Mouse (Mus musculus): ENCODE measurements around the gene Twist2. TPM values are rescaled to one million over a fixed set of nuclear protein-coding genes. Genes with fewer than 3 reads are reported as not detected.
A peak's percentile ranks its signal among the peaks of the same experiment; 100 is the strongest.

Gene Twist2
- polyA plus RNA-seq, 1 experiment from 2014 or later: 2.0 TPM

- H3K27ac ChIP-seq: no peak overlapping the region
- peaks cover 9% of the 10 kb centered on the region; the same call in 1 of the 2 replicates for H3K4me1 ChIP-seq (replicated peaks; ENCODE audit: control insufficient read depth, insufficient read depth, low read length)
- H3K4me3 ChIP-seq (replicated peaks; ENCODE audit: low read length): peak overlapping the region; percentile 40
- 6% methylated on average over 30 of the region's 30 CpGs for WGBS
- H3K36me3 ChIP-seq (replicated peaks; ENCODE audit: control insufficient read depth, insufficient read depth): no peaks in the 10 kb centered on the region
- H3K9me3 ChIP-seq (ENCODE audit: control insufficient read depth, low read length): no peaks in the 10 kb centered on the region
- no peak for ATAC-seq (ENCODE audit: low FRiP score)
- H3K4me2 ChIP-seq (replicated peaks): peak overlapping the region; percentile 86
- H3K9ac ChIP-seq: no peak overlapping the region
- peaks cover 72% of the 10 kb centered on the region for H3K27me3 ChIP-seq (ENCODE audit: control insufficient read depth, insufficient read depth, low read length)
- DNase-seq (ENCODE audit: low spot score): no peak
Measured at GRCm38 (mm10) chr1:91802406-91803121, 1.3 kb downstream of the Twist2 start.

GRCm38 (mm10) chr1:91803416-91803815 lies 2.2 kb downstream of the Twist2 start:
- peaks cover 9% of the 10 kb centered on the region; the same call in 1 of the 2 replicates for H3K4me1 ChIP-seq (replicated peaks; ENCODE audit: control insufficient read depth, insufficient read depth, low read length)
- H3K27ac ChIP-seq: no peak overlapping the region
- H3K9me3 ChIP-seq (ENCODE audit: control insufficient read depth, low read length): no peaks in the 10 kb centered on the region
- H3K4me3 ChIP-seq (replicated peaks; ENCODE audit: low read length): no peak overlapping the region
- no peak for DNase-seq (ENCODE audit: low spot score)
- WGBS: 81% methylated on average over 6 of the region's 6 CpGs
- H3K27me3 ChIP-seq (ENCODE audit: control insufficient read depth, insufficient read depth, low read length): peaks cover 70% of the 10 kb centered on the region
- no peaks in the 10 kb centered on the region for H3K36me3 ChIP-seq (replicated peaks; ENCODE audit: control insufficient read depth, insufficient read depth)
- H3K4me2 ChIP-seq (replicated peaks): no peak overlapping the region
- no peak for ATAC-seq (ENCODE audit: low FRiP score)
- no peak overlapping the region for H3K9ac ChIP-seq

- H3K27me3 ChIP-seq (ENCODE audit: control insufficient read depth, insufficient read depth, low read length): no peaks in the 10 kb centered on the region
- no peak overlapping the region for H3K9ac ChIP-seq
- no peak overlapping the region for H3K27ac ChIP-seq
- H3K4me1 ChIP-seq (replicated peaks; ENCODE audit: control insufficient read depth, insufficient read depth, low read length): 0 out of 2 replicates have a peak, but pooled peaks cover 4% of the 10 kb centered on the region
- no peak for ATAC-seq (ENCODE audit: low FRiP score)
- 84% methylated on average over 3 of the region's 3 CpGs for WGBS
- H3K36me3 ChIP-seq (replicated peaks; ENCODE audit: control insufficient read depth, insufficient read depth): no peaks in the 10 kb centered on the region
- no peaks in the 10 kb centered on the region for H3K9me3 ChIP-seq (ENCODE audit: control insufficient read depth, low read length)
- no peak for DNase-seq (ENCODE audit: low spot score)
- no peak overlapping the region for H3K4me3 ChIP-seq (replicated peaks; ENCODE audit: low read length)
- H3K4me2 ChIP-seq (replicated peaks): no peak overlapping the region
Measured at GRCm38 (mm10) chr1:91816067-91816466, 14.8 kb downstream of the Twist2 start.

- 0 out of 2 replicates have a peak, but pooled peaks cover 4% of the 10 kb centered on the region for H3K4me1 ChIP-seq (replicated peaks; ENCODE audit: control insufficient read depth, insufficient read depth, low read length)
- no peaks in the 10 kb centered on the region for H3K9me3 ChIP-seq (ENCODE audit: control insufficient read depth, low read length)
- no peak overlapping the region for H3K9ac ChIP-seq
- H3K4me2 ChIP-seq (replicated peaks): no peak overlapping the region
- no peaks in the 10 kb centered on the region for H3K36me3 ChIP-seq (replicated peaks; ENCODE audit: control insufficient read depth, insufficient read depth)
- no peak overlapping the region for H3K4me3 ChIP-seq (replicated peaks; ENCODE audit: low read length)
- 35% methylated on average over 6 of the region's 6 CpGs for WGBS
- H3K27ac ChIP-seq: no peak overlapping the region
- no peaks in the 10 kb centered on the region for H3K27me3 ChIP-seq (ENCODE audit: control insufficient read depth, insufficient read depth, low read length)
- DNase-seq (ENCODE audit: low spot score) (no peak), ATAC-seq (ENCODE audit: low FRiP score) (no peak)
Measured at GRCm38 (mm10) chr1:91816571-91816970, 15.3 kb downstream of the Twist2 start.

- Histone ChIP-seq H3K27me3 (ENCODE audit: control insufficient read depth, insufficient read depth, low read length) (no peaks in the 10 kb centered on the region), H3K4me3 (replicated peaks; ENCODE audit: low read length) (no peak overlapping the region), H3K4me2 (replicated peaks) (no peak overlapping the region), H3K9me3 (ENCODE audit: control insufficient read depth, low read length) (no peaks in the 10 kb centered on the region), H3K4me1 (replicated peaks; ENCODE audit: control insufficient read depth, insufficient read depth, low read length) (0 out of 2 replicates have a peak, but pooled peaks cover 4% of the 10 kb centered on the region), H3K9ac (no peak overlapping the region), H3K36me3 (replicated peaks; ENCODE audit: control insufficient read depth, insufficient read depth) (no peaks in the 10 kb centered on the region), H3K27ac (no peak overlapping the region)
- ATAC-seq (ENCODE audit: low FRiP score) (no peak), DNase-seq (ENCODE audit: low spot score) (no peak)
- WGBS: 63% methylated on average over 9 of the region's 9 CpGs
Measured at GRCm38 (mm10) chr1:91819237-91819636, 18.0 kb downstream of the Twist2 start.

GRCm38 (mm10) chr1:91820531-91820930 lies 19.3 kb downstream of the Twist2 start:
- DNase-seq (ENCODE audit: low spot score): no peak
- H3K27me3 ChIP-seq (ENCODE audit: control insufficient read depth, insufficient read depth, low read length): no peaks in the 10 kb centered on the region
- H3K4me2 ChIP-seq (replicated peaks): no peak overlapping the region
- WGBS: 68% methylated on average over 10 of the region's 10 CpGs
- H3K4me3 ChIP-seq (replicated peaks; ENCODE audit: low read length): no peak overlapping the region
- ATAC-seq (ENCODE audit: low FRiP score): no peak
- 0 out of 2 replicates have a peak, but pooled peaks cover 4% of the 10 kb centered on the region for H3K4me1 ChIP-seq (replicated peaks; ENCODE audit: control insufficient read depth, insufficient read depth, low read length)
- no peak overlapping the region for H3K27ac ChIP-seq
- H3K9me3 ChIP-seq (ENCODE audit: control insufficient read depth, low read length): no peaks in the 10 kb centered on the region
- no peaks in the 10 kb centered on the region for H3K36me3 ChIP-seq (replicated peaks; ENCODE audit: control insufficient read depth, insufficient read depth)
- H3K9ac ChIP-seq: no peak overlapping the region

- DNase-seq (ENCODE audit: low spot score): no peak
- no peak overlapping the region for H3K9ac ChIP-seq
- no peak for ATAC-seq (ENCODE audit: low FRiP score)
- H3K4me1 ChIP-seq (replicated peaks; ENCODE audit: control insufficient read depth, insufficient read depth, low read length): 0 out of 2 replicates have a peak, but pooled peaks cover 4% of the 10 kb centered on the region
- no peak overlapping the region for H3K4me2 ChIP-seq (replicated peaks)
- H3K27ac ChIP-seq: no peak overlapping the region
- no peaks in the 10 kb centered on the region for H3K27me3 ChIP-seq (ENCODE audit: control insufficient read depth, insufficient read depth, low read length)
- 89% methylated on average over 4 of the region's 4 CpGs for WGBS
- H3K36me3 ChIP-seq (replicated peaks; ENCODE audit: control insufficient read depth, insufficient read depth): no peaks in the 10 kb centered on the region
- H3K4me3 ChIP-seq (replicated peaks; ENCODE audit: low read length): no peak overlapping the region
- no peaks in the 10 kb centered on the region for H3K9me3 ChIP-seq (ENCODE audit: control insufficient read depth, low read length)
Measured at GRCm38 (mm10) chr1:91822316-91822824, 21.1 kb downstream of the Twist2 start.

GRCm38 (mm10) chr1:91823530-91823929 lies 22.3 kb downstream of the Twist2 start:
- no peaks in the 10 kb centered on the region for H3K27me3 ChIP-seq (ENCODE audit: control insufficient read depth, insufficient read depth, low read length)
- ATAC-seq (ENCODE audit: low FRiP score) (no peak), DNase-seq (ENCODE audit: low spot score) (no peak)
- 77% methylated on average over 3 of the region's 3 CpGs for WGBS
- H3K4me2 ChIP-seq (replicated peaks): no peak overlapping the region
- H3K9me3 ChIP-seq (ENCODE audit: control insufficient read depth, low read length): no peaks in the 10 kb centered on the region
- no peak overlapping the region for H3K9ac ChIP-seq
- H3K4me3 ChIP-seq (replicated peaks; ENCODE audit: low read length): no peak overlapping the region
- 0 out of 2 replicates have a peak, but pooled peaks cover 4% of the 10 kb centered on the region for H3K4me1 ChIP-seq (replicated peaks; ENCODE audit: control insufficient read depth, insufficient read depth, low read length)
- no peak overlapping the region for H3K27ac ChIP-seq
- H3K36me3 ChIP-seq (replicated peaks; ENCODE audit: control insufficient read depth, insufficient read depth): no peaks in the 10 kb centered on the region

- no peak for ATAC-seq (ENCODE audit: low FRiP score)
- Histone ChIP-seq H3K27me3 (ENCODE audit: control insufficient read depth, insufficient read depth, low read length) (no peaks in the 10 kb centered on the region), H3K9me3 (ENCODE audit: control insufficient read depth, low read length) (no peaks in the 10 kb centered on the region), H3K4me2 (replicated peaks) (no peak overlapping the region), H3K36me3 (replicated peaks; ENCODE audit: control insufficient read depth, insufficient read depth) (no peaks in the 10 kb centered on the region), H3K27ac (no peak overlapping the region), H3K9ac (no peak overlapping the region), H3K4me1 (replicated peaks; ENCODE audit: control insufficient read depth, insufficient read depth, low read length) (0 out of 2 replicates have a peak, but pooled peaks cover 4% of the 10 kb centered on the region), H3K4me3 (replicated peaks; ENCODE audit: low read length) (no peak overlapping the region)
- no peak for DNase-seq (ENCODE audit: low spot score)
- 83% methylated on average over 7 of the region's 7 CpGs for WGBS
Measured at GRCm38 (mm10) chr1:91823951-91824350, 22.7 kb downstream of the Twist2 start.
